Comparison of ENCODE assay signal across 8 mouse cellular contexts in the genomic region with DNA sequence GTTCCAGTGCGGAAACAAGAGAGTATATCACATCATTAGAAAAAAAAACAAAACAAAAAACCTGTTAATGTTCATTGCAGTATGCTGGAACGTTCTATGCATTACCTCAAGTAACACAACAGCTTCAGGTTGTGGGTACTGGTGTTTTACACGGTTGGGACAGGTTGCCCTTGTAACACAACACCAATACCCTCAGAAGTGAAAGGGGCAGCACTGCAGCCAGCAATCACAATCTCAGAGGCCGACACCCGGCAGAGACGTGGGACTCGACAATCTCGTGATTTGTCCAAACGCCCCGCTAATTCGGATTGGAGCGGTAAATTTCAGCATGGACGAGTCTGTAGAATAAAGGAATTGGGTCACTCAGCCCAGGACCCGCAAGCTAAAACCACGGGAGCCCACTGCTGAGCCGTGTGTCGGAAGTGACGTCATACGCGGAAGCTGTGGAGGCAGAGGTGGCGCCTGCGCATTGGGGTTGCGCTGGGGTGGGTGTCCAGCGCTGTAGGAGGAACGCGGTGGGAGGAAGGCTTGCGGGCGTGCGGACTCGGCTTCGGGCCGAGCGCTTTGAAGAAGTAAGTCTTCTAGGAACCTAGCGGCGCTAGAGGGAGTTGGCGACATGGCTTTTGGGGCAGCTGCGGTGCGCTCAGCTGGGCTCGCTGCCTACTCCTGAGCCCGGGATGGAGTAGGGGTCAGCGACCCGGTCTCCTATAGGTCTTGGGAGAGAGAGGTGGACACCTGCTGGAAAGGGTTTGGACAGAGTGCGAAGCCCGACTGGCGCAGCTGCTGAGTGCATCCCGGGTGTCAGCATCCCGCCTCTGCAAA. TPM values are rescaled to one million over a fixed set of nuclear protein-coding genes. Genes with fewer than 3 reads are reported as not detected.
DNase-seq lines count a peak whose midpoint lies in the region; ATAC-seq and TF ChIP-seq lines count a peak whose summit lies in the region.

A gene (plus strand): TSS at position 472 of the 822 bp plus-strand sequence.

- no peaks in the 10 kb centered on the region for H3K27me3 ChIP-seq in forebrain, embryonic 16.5 days (replicated peaks; ENCODE audit: control insufficient read depth, insufficient read depth, low read length)
- H3K27me3 ChIP-seq in lung, embryonic 15.5 days: no peaks in the 10 kb centered on the region

- in situ Hi-C loops in ES-E14 (cut with MboI; ENCODE audit: low sequenced_read_pairs in 2 of 2, unreplicated experiment in 2 of 2): no loop called here

- no peaks in the 10 kb centered on the region for H3K9me3 ChIP-seq in ES-E14 (ENCODE audit: control insufficient read depth, insufficient read depth, low read depth, low read length)
- no peaks in the 10 kb centered on the region for H3K9me3 ChIP-seq in forebrain, embryonic 16.5 days (ENCODE audit: control insufficient read depth, low read length)
- no peaks in the 10 kb centered on the region for H3K9me3 ChIP-seq in lung, embryonic 15.5 days

- peak; percentile 99 for ATAC-seq in forebrain, embryonic 16.5 days
- ATAC-seq in lung, embryonic 15.5 days (ENCODE audit: borderline replicate concordance, extremely low read depth, low FRiP score, low TSS enrichment): peak; percentile 99

- H3K27ac ChIP-seq in ES-E14 (ENCODE audit: insufficient read depth, low read depth, low read length, poor library complexity, severe bottlenecking): no peak within 1 kb of the TSS
- peak within 1 kb of the TSS; percentile 86 for H3K27ac ChIP-seq in forebrain, embryonic 16.5 days (ENCODE audit: low read length)
- H3K27ac ChIP-seq in lung, embryonic 15.5 days: peak within 1 kb of the TSS; percentile 80

- peak; percentile 90 for DNase-seq in ES-E14 (ENCODE audit: low read depth, low spot score)
- DNase-seq in cerebellum, adult 11-12 months: peak; percentile 94
- peak; percentile 96 for DNase-seq in heart, postnatal 4 days
- peak; percentile 91 to 94 for DNase-seq in layer of hippocampus, adult 8-10 months (ENCODE audit: low spot score in 2 of 2)
- DNase-seq in ovary, adult 18-20 months (ENCODE audit: low spot score): peak; percentile 89
- peak; percentile 94 for DNase-seq in thymus, postnatal 0 days (ENCODE audit: low spot score)

- H3K9ac ChIP-seq in ES-E14 (ENCODE audit: insufficient read depth, low read depth, low read length, poor library complexity, severe bottlenecking): peak within 1 kb of the TSS; percentile 85
- H3K9ac ChIP-seq in forebrain, embryonic 16.5 days (replicated peaks; ENCODE audit: low read depth, low read length): peak within 1 kb of the TSS; percentile 90
- peak within 1 kb of the TSS; percentile 63 for H3K9ac ChIP-seq in lung, embryonic 15.5 days

- WGBS in forebrain, embryonic 16.5 days: 2% methylated on average over 47 of the region's 47 CpGs
- 2% methylated on average over 47 of the region's 47 CpGs for WGBS in lung, embryonic 15.5 days

- H3K4me1 ChIP-seq in ES-E14 (ENCODE audit: control insufficient read depth in 2 of 2, insufficient read depth in 2 of 2, low read length in 2 of 2, poor library complexity in 1 of 2): peaks cover 0 to 2% of the 10 kb centered on the region in 2 experiments; a peak in 1 of 4 replicates
- H3K4me1 ChIP-seq in forebrain, embryonic 16.5 days (replicated peaks; ENCODE audit: control insufficient read depth, insufficient read depth, low read length): peaks cover 8% of the 10 kb centered on the region
- peaks cover 9% of the 10 kb centered on the region for H3K4me1 ChIP-seq in lung, embryonic 15.5 days

- H3K4me2 ChIP-seq in forebrain, embryonic 16.5 days (ENCODE audit: low read length): peak within 1 kb of the TSS; percentile 81
- peak within 1 kb of the TSS; percentile 86 for H3K4me2 ChIP-seq in lung, embryonic 15.5 days

- H3K36me3 ChIP-seq in ES-E14 (ENCODE audit: control insufficient read depth, insufficient read depth, low read length, poor library complexity, severe bottlenecking): no peaks in the 10 kb centered on the region
- H3K36me3 ChIP-seq in forebrain, embryonic 16.5 days (ENCODE audit: control insufficient read depth, insufficient read depth): 0 out of 2 replicates have a peak, but pooled peaks cover under 1% of the 10 kb centered on the region
- H3K36me3 ChIP-seq in lung, embryonic 15.5 days: no peaks in the 10 kb centered on the region

- H3K4me3 ChIP-seq in ES-E14 (ENCODE audit: insufficient read depth in 1 of 2, low read depth in 1 of 2, low read length in 2 of 2, poor library complexity in 1 of 2, severe bottlenecking in 1 of 2): peak within 1 kb of the TSS; percentile 63 to 82
- peak within 1 kb of the TSS; percentile 96 for H3K4me3 ChIP-seq in forebrain, embryonic 16.5 days (replicated peaks; ENCODE audit: low read length)
- H3K4me3 ChIP-seq in lung, embryonic 15.5 days: peak within 1 kb of the TSS; percentile 70

TF ChIP-seq in ES-E14, 5 proteins besides CTCF, POLR2A, EP300 and RAD21:
- TF ChIP-seq HCFC1 (IDR thresholded peaks at IDR 0.05; ENCODE audit: borderline replicate concordance, insufficient read depth, low read length): no peak; the same call in 1 of the 2 replicates

RNA-seq across cellular contexts. Expression of the gene that starts here (rescaled TPM):
- total RNA-seq in ES-E14 (2012; rRNA removed): 0.36 and 0.53 TPM in 2 replicates
- 5.6 and 5.7 TPM in 2 replicates for polyA plus RNA-seq in forebrain, embryonic 16.5 days (2015; fragmentation: Nextera tagmentation; extraction: Ambion mirVana)
- total RNA-seq in heart, postnatal 4 days (2021): 1 to 10 TPM; 1.1 to 1.4 TPM
- 10 to 100 TPM; 11.4 to 17.8 (median 15.0) TPM for total RNA-seq in layer of hippocampus, adult 8-10 months (2022)
- 0.56 and 0.59 TPM in 2 replicates for polyA plus RNA-seq in lung, embryonic 15.5 days (2015; fragmentation: Nextera tagmentation; extraction: Ambion mirVana)
- 0.59 and 0.66 TPM in 2 replicates for polyA plus RNA-seq in thymus, postnatal 0 days (2015; fragmentation: Nextera tagmentation; extraction: Ambion mirVana)

Comparison
In these comparisons a context has a peak if more than half of its experiments do, and no peak if none do; other contexts are left out.
1. Peak in DNase-seq, H3K4me3 ChIP-seq and H3K9ac ChIP-seq in ES-E14; RNA of the gene not detected or under 1 TPM.
2. Peak in ATAC-seq, H3K4me3 ChIP-seq, H3K27ac ChIP-seq, H3K9ac ChIP-seq and H3K4me2 ChIP-seq in lung, embryonic 15.5 days; RNA of the gene not detected or under 1 TPM.
3. Peak in DNase-seq in thymus, postnatal 0 days; RNA of the gene not detected or under 1 TPM.